Mouse (Mus musculus): ENCODE measurements at regions not wholly inside any gene's neighbourhood (a gene's known extent, or its start where the extent isn't known, plus 50 kb on each side); places are given as distances from the start of the nearest gene placed in this dataset.

- Histone ChIP-seq H3K9ac (replicated peaks; ENCODE audit: low read depth, low read length) (no peak overlapping the region), H3K36me3 (ENCODE audit: control insufficient read depth, insufficient read depth, low read length) (no peaks in the 10 kb centered on the region), H3K4me2 (replicated peaks; ENCODE audit: low read depth, low read length) (peak overlapping the region; percentile 14; the same call in 1 of the 2 replicates), H3K4me3 (ENCODE audit: low read depth, low read length) (no peak overlapping the region), H3K9me3 (ENCODE audit: control insufficient read depth, low read depth, low read length) (no peaks in the 10 kb centered on the region), H3K4me1 (ENCODE audit: control insufficient read depth, insufficient read depth, low read length) (peaks cover 28% of the 10 kb centered on the region), H3K27me3 (ENCODE audit: control insufficient read depth, insufficient read depth, low read length) (no peaks in the 10 kb centered on the region), H3K27ac (ENCODE audit: low read length) (peak overlapping the region; percentile 69)
- 14% methylated on average over 10 of the region's 10 CpGs for WGBS
- peak; percentile 80 for ATAC-seq (ENCODE audit: insufficient number of reproducible peaks, insufficient read depth, low FRiP score, low read depth)
These were observed 145.1 kb downstream of the Foxo1 start for GRCm38 (mm10) chr3:52413187-52413746.

GRCm38 (mm10) chr3:52411356-52411755, 143.2 kb downstream of the Foxo1 start:
- Histone ChIP-seq H3K27me3 (ENCODE audit: control insufficient read depth, insufficient read depth, low read length) (no peaks in the 10 kb centered on the region), H3K4me1 (ENCODE audit: control insufficient read depth, insufficient read depth, low read length) (peaks cover 26% of the 10 kb centered on the region), H3K9ac (replicated peaks; ENCODE audit: low read depth, low read length) (no peak overlapping the region), H3K4me2 (replicated peaks; ENCODE audit: low read depth, low read length) (no peak overlapping the region), H3K27ac (ENCODE audit: low read length) (no peak overlapping the region), H3K4me3 (ENCODE audit: low read depth, low read length) (no peak overlapping the region), H3K36me3 (ENCODE audit: control insufficient read depth, insufficient read depth, low read length) (no peaks in the 10 kb centered on the region), H3K9me3 (ENCODE audit: control insufficient read depth, low read depth, low read length) (no peaks in the 10 kb centered on the region)
- 86% methylated on average over 5 of the region's 5 CpGs for WGBS
- ATAC-seq (ENCODE audit: insufficient number of reproducible peaks, insufficient read depth, low FRiP score, low read depth): no peak

GRCm38 (mm10) chr3:52409465-52409864, 141.3 kb downstream of the Foxo1 start:
- Histone ChIP-seq H3K9me3 (ENCODE audit: control insufficient read depth, low read depth, low read length) (no peaks in the 10 kb centered on the region), H3K4me1 (ENCODE audit: control insufficient read depth, insufficient read depth, low read length) (peaks cover 16% of the 10 kb centered on the region; the same call in 1 of the 2 replicates), H3K27ac (ENCODE audit: low read length) (no peak overlapping the region), H3K27me3 (ENCODE audit: control insufficient read depth, insufficient read depth, low read length) (no peaks in the 10 kb centered on the region), H3K4me3 (ENCODE audit: low read depth, low read length) (no peak overlapping the region), H3K4me2 (replicated peaks; ENCODE audit: low read depth, low read length) (no peak overlapping the region), H3K9ac (replicated peaks; ENCODE audit: low read depth, low read length) (no peak overlapping the region), H3K36me3 (ENCODE audit: control insufficient read depth, insufficient read depth, low read length) (no peaks in the 10 kb centered on the region)
- no peak for ATAC-seq (ENCODE audit: insufficient number of reproducible peaks, insufficient read depth, low FRiP score, low read depth)
- 55% methylated on average over 7 of the region's 7 CpGs for WGBS

- WGBS: 73% methylated on average over 5 of the region's 5 CpGs
- H3K4me2 ChIP-seq (replicated peaks; ENCODE audit: low read depth, low read length): no peak overlapping the region
- H3K27ac ChIP-seq (ENCODE audit: low read length): no peak overlapping the region
- no peaks in the 10 kb centered on the region for H3K9me3 ChIP-seq (ENCODE audit: control insufficient read depth, low read depth, low read length)
- H3K27me3 ChIP-seq (ENCODE audit: control insufficient read depth, insufficient read depth, low read length): no peaks in the 10 kb centered on the region
- no peak for ATAC-seq (ENCODE audit: insufficient number of reproducible peaks, insufficient read depth, low FRiP score, low read depth)
- no peaks in the 10 kb centered on the region for H3K36me3 ChIP-seq (ENCODE audit: control insufficient read depth, insufficient read depth, low read length)
- H3K4me1 ChIP-seq (ENCODE audit: control insufficient read depth, insufficient read depth, low read length): peaks cover under 1% of the 10 kb centered on the region; the same call in 1 of the 2 replicates
- H3K4me3 ChIP-seq (ENCODE audit: low read depth, low read length): no peak overlapping the region
- H3K9ac ChIP-seq (replicated peaks; ENCODE audit: low read depth, low read length): no peak overlapping the region
These were observed 138.7 kb downstream of the Foxo1 start for GRCm38 (mm10) chr3:52406778-52407318.

GRCm38 (mm10) chr3:52404636-52405035, 136.5 kb downstream of the Foxo1 start:
- no peaks in the 10 kb centered on the region for H3K36me3 ChIP-seq (ENCODE audit: control insufficient read depth, insufficient read depth, low read length)
- no peak for ATAC-seq (ENCODE audit: insufficient number of reproducible peaks, insufficient read depth, low FRiP score, low read depth)
- no peak overlapping the region for H3K4me3 ChIP-seq (ENCODE audit: low read depth, low read length)
- no peaks in the 10 kb centered on the region for H3K27me3 ChIP-seq (ENCODE audit: control insufficient read depth, insufficient read depth, low read length)
- no peaks in the 10 kb centered on the region for H3K9me3 ChIP-seq (ENCODE audit: control insufficient read depth, low read depth, low read length)
- peaks cover 15% of the 10 kb centered on the region for H3K4me1 ChIP-seq (ENCODE audit: control insufficient read depth, insufficient read depth, low read length)
- H3K9ac ChIP-seq (replicated peaks; ENCODE audit: low read depth, low read length): no peak overlapping the region
- H3K27ac ChIP-seq (ENCODE audit: low read length): no peak overlapping the region
- H3K4me2 ChIP-seq (replicated peaks; ENCODE audit: low read depth, low read length): no peak overlapping the region
- 25% methylated on average over 4 of the region's 4 CpGs for WGBS

- H3K27ac ChIP-seq (ENCODE audit: low read length): no peak overlapping the region
- H3K36me3 ChIP-seq (ENCODE audit: control insufficient read depth, insufficient read depth, low read length): no peaks in the 10 kb centered on the region
- H3K9ac ChIP-seq (replicated peaks; ENCODE audit: low read depth, low read length): no peak overlapping the region
- H3K4me1 ChIP-seq (ENCODE audit: control insufficient read depth, insufficient read depth, low read length): peaks cover 15% of the 10 kb centered on the region
- no peak overlapping the region for H3K4me2 ChIP-seq (replicated peaks; ENCODE audit: low read depth, low read length)
- ATAC-seq (ENCODE audit: insufficient number of reproducible peaks, insufficient read depth, low FRiP score, low read depth): no peak
- no peaks in the 10 kb centered on the region for H3K9me3 ChIP-seq (ENCODE audit: control insufficient read depth, low read depth, low read length)
- WGBS: 96% methylated on average over 4 of the region's 4 CpGs
- H3K4me3 ChIP-seq (ENCODE audit: low read depth, low read length): no peak overlapping the region
- no peaks in the 10 kb centered on the region for H3K27me3 ChIP-seq (ENCODE audit: control insufficient read depth, insufficient read depth, low read length)
These were observed 134.9 kb downstream of the Foxo1 start for GRCm38 (mm10) chr3:52403032-52403431.

Data from stomach, embryonic 14.5 days (tissue).